Mouse (Mus musculus): ENCODE results near the gene Arhgef19.

Gene Arhgef19

GRCm38 (mm10) chr4:141265979-141266637 lies 26.8 kb downstream of the Arhgef19 start:
- in situ Hi-C loops (cut with MseI, MboI): loop anchor here in 1 of 2 experiments (5.0 kb wide), 1 partner anchor 96 kb away; no protein-coding TSS in a partner anchor

GRCm38 (mm10) chr4:141267250-141267649 lies 28.0 kb downstream of the Arhgef19 start:
- in situ Hi-C loops (cut with MseI, MboI): loop anchor here in 1 of 2 experiments (5.0 kb wide), 1 partner anchor 95 kb away; no protein-coding TSS in a partner anchor

- in situ Hi-C loops (cut with MseI, MboI): loop anchor here in 1 of 2 experiments (5.0 kb wide), 1 partner anchor 94 kb away; no protein-coding TSS in a partner anchor
Measured at GRCm38 (mm10) chr4:141267837-141268236, 28.5 kb downstream of the Arhgef19 start.

GRCm38 (mm10) chr4:141268350-141268749 lies 29.1 kb downstream of the Arhgef19 start:
- in situ Hi-C loops (cut with MseI, MboI): loop anchor here in 1 of 2 experiments (5.0 kb wide), 1 partner anchor 94 kb away; no protein-coding TSS in a partner anchor

- in situ Hi-C loops (cut with MseI, MboI): loop anchor here in 1 of 2 experiments (5.0 kb wide), 1 partner anchor 93 kb away; no protein-coding TSS in a partner anchor
Measured at GRCm38 (mm10) chr4:141269080-141269479, 29.8 kb downstream of the Arhgef19 start.

- in situ Hi-C loops (cut with MseI, MboI): no loop called here
Measured at GRCm38 (mm10) chr4:141270201-141270940, 31.1 kb downstream of the Arhgef19 start.

GRCm38 (mm10) chr4:141271228-141271627 lies 31.9 kb downstream of the Arhgef19 start:
- in situ Hi-C loops (cut with MseI, MboI): no loop called here

- in situ Hi-C loops (cut with MseI, MboI): no loop called here
Measured at GRCm38 (mm10) chr4:141271721-141272120, 32.4 kb downstream of the Arhgef19 start.

GRCm38 (mm10) chr4:141272878-141273277 lies 33.6 kb downstream of the Arhgef19 start:
- in situ Hi-C loops (cut with MseI, MboI): no loop called here

GRCm38 (mm10) chr4:141273296-141273695 lies 34.0 kb downstream of the Arhgef19 start:
- in situ Hi-C loops (cut with MseI, MboI): no loop called here

GRCm38 (mm10) chr4:141274485-141275341 lies 35.4 kb downstream of the Arhgef19 start:
- in situ Hi-C loops (cut with MseI, MboI): loop anchor here in 1 of 2 experiments (5.0 kb wide), 1 partner anchor 88 kb away; no protein-coding TSS in a partner anchor

- in situ Hi-C loops (cut with MseI, MboI): loop anchor here in 1 of 2 experiments (5.0 kb wide), 1 partner anchor 85 kb away; no protein-coding TSS in a partner anchor
Measured at GRCm38 (mm10) chr4:141277157-141277556, 37.9 kb downstream of the Arhgef19 start.

- in situ Hi-C loops (cut with MseI, MboI): loop anchor here in 1 of 2 experiments (5.0 kb wide), 1 partner anchor 84 kb away; no protein-coding TSS in a partner anchor
Measured at GRCm38 (mm10) chr4:141278154-141278553, 38.9 kb downstream of the Arhgef19 start.

- in situ Hi-C loops (cut with MseI, MboI): loop anchor here in 1 of 2 experiments (5.0 kb wide), 1 partner anchor 83 kb away; no protein-coding TSS in a partner anchor
Measured at GRCm38 (mm10) chr4:141279327-141279726, 40.0 kb downstream of the Arhgef19 start.

- in situ Hi-C loops (cut with MseI, MboI): loop anchor here in 1 of 2 experiments (5.0 kb wide), 1 partner anchor 83 kb away; no protein-coding TSS in a partner anchor
Measured at GRCm38 (mm10) chr4:141279783-141280182, 40.5 kb downstream of the Arhgef19 start.

- in situ Hi-C loops (cut with MseI, MboI): no loop called here
Measured at GRCm38 (mm10) chr4:141280471-141280870, 41.2 kb downstream of the Arhgef19 start.

- in situ Hi-C loops (cut with MseI, MboI): no loop called here
Measured at GRCm38 (mm10) chr4:141281153-141281552, 41.9 kb downstream of the Arhgef19 start.

- in situ Hi-C loops (cut with MseI, MboI): no loop called here
Measured at GRCm38 (mm10) chr4:141281578-141281977, 42.3 kb downstream of the Arhgef19 start.

- in situ Hi-C loops (cut with MseI, MboI): no loop called here
Measured at GRCm38 (mm10) chr4:141282087-141282486, 42.8 kb downstream of the Arhgef19 start.

GRCm38 (mm10) chr4:141282623-141283022 lies 43.3 kb downstream of the Arhgef19 start:
- in situ Hi-C loops (cut with MseI, MboI): no loop called here

Measured in mouse trophoblast stem cell (cell line).